14 mouse cellular contexts compared by ENCODE assay signal in genomic region chr19:27693706-27694105, GRCm38 (mm10).
DNase-seq lines count a peak whose midpoint lies in the region; ATAC-seq and TF ChIP-seq lines count a peak whose summit lies in the region.
"Had no signal": no experiment of that assay in that cellular context is flagged by ENCODE, and none has a peak within 500 bp of the region (broad histone marks: within the 10 kb centered on the region; RNA-seq: fewer than 3 reads in every experiment).

No protein-coding gene starts in this region.

- H3K4me3 ChIP-seq in layer of hippocampus, adult 2 months: no peak overlapping the region
- H3K4me3 ChIP-seq: heart, embryonic 13.5 days; intestine, embryonic 15.5 days; lung, embryonic 15.5 days; midbrain, embryonic 10.5 days had no signal

- H3K27ac ChIP-seq in layer of hippocampus, adult 2 months: no peak overlapping the region
- H3K27ac ChIP-seq: heart, embryonic 13.5 days; intestine, embryonic 15.5 days; kidney, postnatal 0 days; lung, embryonic 15.5 days; midbrain, embryonic 10.5 days had no signal

- no peak for DNase-seq in layer of hippocampus, adult 2 months (ENCODE audit: low spot score in 2 of 2)
- DNase-seq in layer of hippocampus, adult 9-11 months: no peak
- DNase-seq in thymus, postnatal 14 days: peak; percentile 5
- no peak for DNase-seq in thymus, postnatal 10 days (ENCODE audit: low spot score in 2 of 2)
- DNase-seq in Patski (ENCODE audit: low read depth, low spot score): no peak
- no peak for DNase-seq in urinary bladder, postnatal 25 days (ENCODE audit: low spot score)
- no peak for DNase-seq in neural tube, embryonic 10.5 days (ENCODE audit: extremely low spot score, low spot score)
- DNase-seq: cerebellum, adult 9-10 months had no signal

- in situ Hi-C loops in Patski (cut with MboI; ENCODE audit: low pct_unique_long_range_greater_than_20kb): loop anchor here (25.0 kb wide), 1 partner anchor 231 kb away; no protein-coding TSS in a partner anchor

- peak; percentile 51 for TF ChIP-seq CTCF in layer of hippocampus, adult 2 months (conservative IDR thresholded peaks at IDR 0.05)
- TF ChIP-seq CTCF in Patski (IDR thresholded peaks at IDR 0.05): peak; percentile 55

- POLR2A ChIA-PET in Patski (lab: Charles Lee): no interaction called here

- peaks cover 63% of the 10 kb centered on the region for H3K27me3 ChIP-seq in Patski
- H3K27me3 ChIP-seq: heart, embryonic 13.5 days; intestine, embryonic 15.5 days; lung, embryonic 15.5 days had no signal

- CTCF ChIA-PET in Patski (lab: Charles Lee): no interaction called here

- ATAC-seq in Patski: no peak
- ATAC-seq: forebrain, embryonic 14.5 days; intestine, embryonic 15.5 days had no signal
